Mouse (Mus musculus) myocyte (in vitro differentiated cells): ENCODE data around the gene Klhl41. TPM values are rescaled to one million over a fixed set of nuclear protein-coding genes. Genes with fewer than 3 reads are reported as not detected.

ENCODE experiments used
- H3K27me3 ChIP-seq: one replicate; pipeline ENCODE4 v1.6.1; 2011; ENCODE audit not compliant: control insufficient read depth, insufficient read depth, insufficient read length
- H3K36me3 ChIP-seq: one replicate; pipeline ENCODE4 v1.6.1; 2011; ENCODE audit not compliant: control insufficient read depth, insufficient read depth
- H3K4me2 ChIP-seq: one replicate; pipeline ENCODE4 v1.6.1; 2011; ENCODE audit warnings: low read depth, control low read depth
- H3K4me3 ChIP-seq: one replicate; pipeline ENCODE4 v1.5.1; 2011; ENCODE audit warnings: mild to moderate bottlenecking, control low read depth, moderate library complexity
- H3K79me2 ChIP-seq: one replicate; pipeline ENCODE4 v1.6.1; 2011; ENCODE audit not compliant: control insufficient read depth, insufficient read depth
- H3ac ChIP-seq: one replicate; pipeline ENCODE4 v1.6.1; 2011; ENCODE audit not compliant: control insufficient read depth, insufficient read length
- CEBPB ChIP-seq: IDR thresholded peaks from 2 replicates; pipeline ENCODE4 v1.6.1; 2011; ENCODE audit warnings: mild to moderate bottlenecking, moderate library complexity; ENCODE audit not compliant: poor library complexity, insufficient read depth, severe bottlenecking
- E2F4 ChIP-seq: IDR thresholded peaks from one replicate; pipeline ENCODE4 v1.6.1; 2011; ENCODE audit warnings: mild to moderate bottlenecking, control low read depth, moderate library complexity; ENCODE audit not compliant: insufficient read depth
- MAX ChIP-seq: IDR thresholded peaks from one replicate; pipeline ENCODE4 v1.6.1; 2011; ENCODE audit warnings: low read depth, mild to moderate bottlenecking, control low read depth
- MYOD1 ChIP-seq, 3 experiments: IDR thresholded peaks; one replicate each; pipeline ENCODE4 v1.6.1; 2011; ENCODE audit warnings: control low read depth in 2 of 3, low read depth in 2 of 3, mild to moderate bottlenecking in 2 of 3, moderate library complexity in 1 of 3; ENCODE audit not compliant: insufficient read length in 2 of 3, control insufficient read depth in 1 of 3
- MYOG ChIP-seq, 3 experiments: IDR thresholded peaks; one replicate each; pipeline ENCODE4 v1.6.1; 2011; ENCODE audit warnings: control low read depth in 2 of 3, low read depth in 2 of 3, mild to moderate bottlenecking in 2 of 3; ENCODE audit not compliant: insufficient read length in 2 of 3, control insufficient read depth in 1 of 3, insufficient read depth in 1 of 3
- POLR2A ChIP-seq: IDR thresholded peaks from one replicate; pipeline ENCODE4 v1.6.1; 2011; ENCODE audit warnings: low read depth, mild to moderate bottlenecking, control low read depth, moderate library complexity; ENCODE audit not compliant: insufficient read length
- POLR2AphosphoS2 ChIP-seq: IDR thresholded peaks from one replicate; pipeline ENCODE4 v1.6.1; 2011; ENCODE audit warnings: low read depth, control low read depth; ENCODE audit not compliant: insufficient read length
- REST ChIP-seq: IDR thresholded peaks from one replicate; pipeline ENCODE4 v1.6.1; 2011; ENCODE audit warnings: mild to moderate bottlenecking, control low read depth, moderate library complexity; ENCODE audit not compliant: insufficient read depth, insufficient read length
- SRF ChIP-seq: IDR thresholded peaks from one replicate; pipeline ENCODE4 v1.6.1; 2011; ENCODE audit warnings: low read depth; ENCODE audit not compliant: control insufficient read depth, insufficient read length
- TCF12 ChIP-seq: IDR thresholded peaks from one replicate; pipeline ENCODE4 v1.6.1; 2011; ENCODE audit warnings: mild to moderate bottlenecking, control low read depth; ENCODE audit not compliant: poor library complexity, insufficient read depth, severe bottlenecking
- TCF3 ChIP-seq: IDR thresholded peaks from one replicate; pipeline ENCODE4 v1.6.1; 2011; ENCODE audit warnings: low read depth, control low read depth; ENCODE audit not compliant: insufficient read length
- USF1 ChIP-seq: IDR thresholded peaks from one replicate; pipeline ENCODE4 v1.6.1; 2011; ENCODE audit warnings: low read depth, mild to moderate bottlenecking, control low read depth, moderate library complexity
- polyA plus RNA-seq: library from polyadenylated mRNA; unstranded; fragments of >200 nt; fragmentation: generic; extraction: Trizol; gene quantifications from one replicate; pipeline ENCODE4 v1.2.1, GENCODE M21; 2012; ENCODE audit warnings: missing spikeins

The Klhl41 gene
- polyA plus RNA-seq = 184 TPM

- H3K36me3 ChIP-seq = peaks cover 10% of the 10 kb centered on the region
- peak within 1 kb of the TSS; percentile 35 for H3K4me3 ChIP-seq
- H3K79me2 ChIP-seq = peaks cover 23% of the 10 kb centered on the region
- H3K4me2 ChIP-seq = peak within 1 kb of the TSS; percentile 57
- no peaks in the 10 kb centered on the region for H3K27me3 ChIP-seq
- peak within 1 kb of the TSS; percentile 27 for H3ac ChIP-seq
- TF ChIP-seq POLR2A = peak; percentile 28
- TF ChIP-seq E2F4 = no peak
- no peak for TF ChIP-seq USF1
- TF ChIP-seq TCF12 = no peak
- TF ChIP-seq TCF3 = no peak
- no peak for TF ChIP-seq POLR2AphosphoS2
- no peak for TF ChIP-seq SRF
- TF ChIP-seq MAX = no peak
- TF ChIP-seq MYOG (IDR thresholded peaks at IDR 0.05; ENCODE audit: control insufficient read depth in 1 of 3, insufficient read depth in 1 of 3, insufficient read length in 2 of 3, low read depth in 2 of 3) = peak in 1 of 3 experiments; percentile 76
- TF ChIP-seq CEBPB = no peak
- peak; percentile 35 to 64 (median 61) for TF ChIP-seq MYOD1 (IDR thresholded peaks at IDR 0.05; ENCODE audit: control insufficient read depth in 1 of 3, insufficient read length in 2 of 3, low read depth in 2 of 3)
- TF ChIP-seq REST = no peak
Observed at GRCm38 (mm10) chr2:69669853-69670252, at the start of gene Klhl41. Gene Klhl41, plus strand, starts transcription at chr2:69670120.

GRCm38 (mm10) chr2:69629215-69629614 is 40.7 kb upstream of the Klhl41 start:
- Histone ChIP-seq H3ac (no peak overlapping the region), H3K4me2 (no peak overlapping the region), H3K4me3 (no peak overlapping the region), H3K27me3 (no peaks in the 10 kb centered on the region), H3K36me3 (no peaks in the 10 kb centered on the region), H3K79me2 (no peaks in the 10 kb centered on the region)
- TF ChIP-seq SRF (no peak), POLR2AphosphoS2 (no peak), E2F4 (no peak), MAX (no peak), MYOG (IDR thresholded peaks at IDR 0.05; ENCODE audit: control insufficient read depth in 1 of 3, insufficient read depth in 1 of 3, insufficient read length in 2 of 3, low read depth in 2 of 3) (no peak), REST (no peak), TCF12 (no peak), MYOD1 (IDR thresholded peaks at IDR 0.05; ENCODE audit: control insufficient read depth in 1 of 3, insufficient read length in 2 of 3, low read depth in 2 of 3) (no peak), USF1 (no peak), TCF3 (no peak), POLR2A (no peak), CEBPB (no peak)

GRCm38 (mm10) chr2:69629914-69630313 is 40.0 kb upstream of the Klhl41 start:
- Histone ChIP-seq H3K4me3 (no peak overlapping the region), H3K79me2 (no peaks in the 10 kb centered on the region), H3K27me3 (no peaks in the 10 kb centered on the region), H3K4me2 (no peak overlapping the region), H3ac (no peak overlapping the region), H3K36me3 (no peaks in the 10 kb centered on the region)
- TF ChIP-seq REST (no peak), E2F4 (no peak), CEBPB (no peak), POLR2AphosphoS2 (no peak), USF1 (no peak), SRF (no peak)

- TF ChIP-seq MAX = no peak
- TF ChIP-seq MYOG (IDR thresholded peaks at IDR 0.05; ENCODE audit: control insufficient read depth in 1 of 3, insufficient read depth in 1 of 3, insufficient read length in 2 of 3, low read depth in 2 of 3) = no peak
- no peak for TF ChIP-seq MYOD1 (IDR thresholded peaks at IDR 0.05; ENCODE audit: control insufficient read depth in 1 of 3, insufficient read length in 2 of 3, low read depth in 2 of 3)
- TF ChIP-seq CEBPB = no peak
- no peak for TF ChIP-seq TCF3
- no peak for TF ChIP-seq SRF
- no peak for TF ChIP-seq REST
- TF ChIP-seq E2F4 = no peak
- TF ChIP-seq POLR2AphosphoS2 = no peak
- TF ChIP-seq POLR2A = no peak
- TF ChIP-seq USF1 = no peak
- TF ChIP-seq TCF12 = no peak
- no peaks in the 10 kb centered on the region for H3K27me3 ChIP-seq
Observed at GRCm38 (mm10) chr2:69630792-69631191, 39.1 kb upstream of the Klhl41 start.

GRCm38 (mm10) chr2:69631449-69631848 is 38.5 kb upstream of the Klhl41 start:
- H3K36me3 ChIP-seq = no peaks in the 10 kb centered on the region
- no peak overlapping the region for H3K4me3 ChIP-seq
- no peak overlapping the region for H3K4me2 ChIP-seq
- H3K27me3 ChIP-seq = no peaks in the 10 kb centered on the region
- no peak overlapping the region for H3ac ChIP-seq
- no peaks in the 10 kb centered on the region for H3K79me2 ChIP-seq
- no peak for TF ChIP-seq MYOG (IDR thresholded peaks at IDR 0.05; ENCODE audit: control insufficient read depth in 1 of 3, insufficient read depth in 1 of 3, insufficient read length in 2 of 3, low read depth in 2 of 3)

More at GRCm38 (mm10) chr2:69630792-69631191, 39.1 kb upstream of the Klhl41 start:
- Histone ChIP-seq H3K36me3 (no peaks in the 10 kb centered on the region), H3K79me2 (no peaks in the 10 kb centered on the region), H3K4me3 (no peak overlapping the region), H3ac (no peak overlapping the region), H3K4me2 (no peak overlapping the region)
